Mouse (Mus musculus): ENCODE data around the gene Oas1e. TPM values are rescaled to one million over a fixed set of nuclear protein-coding genes. Genes with fewer than 3 reads are reported as not detected.
"Not testable (repeated sequence)": the region's sequence is repeated elsewhere in the genome, so short reads cannot be mapped to it uniquely, and the experiment has no call there.

Gene Oas1e
- total and polyA plus RNA-seq, 3 experiments = not detected

DNA sequence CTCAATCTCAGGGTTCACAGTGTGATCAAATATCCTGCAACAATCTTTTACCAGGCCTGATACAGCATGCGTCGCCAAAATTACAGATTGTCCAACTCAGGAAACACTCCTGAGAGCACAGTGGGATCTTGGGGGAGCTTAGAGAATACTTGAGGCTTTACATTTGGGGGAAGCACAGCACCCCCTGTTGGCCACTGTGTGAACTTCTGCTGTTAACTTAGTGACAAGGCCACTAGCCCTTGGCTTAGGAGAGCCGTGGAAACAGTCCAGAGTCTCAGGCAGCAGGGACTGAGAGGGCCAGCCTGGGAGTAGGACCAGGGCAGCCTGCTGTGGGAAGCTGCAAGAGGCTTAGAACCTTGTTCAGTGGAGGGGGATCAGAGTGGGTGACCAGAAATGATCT is 20.6 kb upstream of the Oas1e start:
- no peaks in the 10 kb centered on the region for H3K9me3 ChIP-seq (replicated peaks)
- TF ChIP-seq CTCF (IDR thresholded peaks at IDR 0.05; ENCODE audit: low read depth, low read length) = peak; percentile 55
- no peak for TF ChIP-seq TAL1 (conservative IDR thresholded peaks at IDR 0.05; ENCODE audit: low read depth, low read length)
- no peak for ATAC-seq (ENCODE audit: extremely low read depth, insufficient number of reproducible peaks, low FRiP score, poor library complexity, severe bottlenecking)
- H3K36me3 ChIP-seq (replicated peaks) = peaks cover 62% of the 10 kb centered on the region
- peaks cover 37% of the 10 kb centered on the region for H3K4me1 ChIP-seq (ENCODE audit: insufficient read depth, low read depth, low read length)
- H3K4me3 ChIP-seq (ENCODE audit: low read depth, low read length) = no peak overlapping the region
- no peak for DNase-seq (ENCODE audit: low spot score)
- no peaks in the 10 kb centered on the region for H3K27me3 ChIP-seq (ENCODE audit: insufficient read depth, low read length)

DNA sequence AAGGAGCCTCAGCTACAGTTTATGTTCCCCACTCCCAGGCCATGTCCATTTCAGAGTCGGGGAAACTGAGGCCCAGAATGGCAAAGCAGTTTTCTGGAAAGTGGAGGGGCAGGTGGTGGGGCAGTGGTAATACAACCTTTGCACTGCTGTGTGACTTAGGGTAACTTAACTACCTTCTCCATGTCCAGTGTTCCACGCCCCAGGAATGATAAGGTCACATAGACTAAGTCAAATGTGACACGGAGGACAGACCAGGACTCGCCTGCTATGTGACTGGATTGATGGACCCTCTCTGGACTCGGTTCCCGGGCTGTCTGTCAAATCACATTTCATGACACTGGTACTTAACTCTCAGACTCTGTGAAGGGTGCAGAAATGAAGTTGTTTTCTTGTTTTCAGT is 17.7 kb upstream of the Oas1e start:
- Histone ChIP-seq H3K4me1 (ENCODE audit: insufficient read depth, low read depth, low read length) (peaks cover 48% of the 10 kb centered on the region), H3K36me3 (replicated peaks) (peaks cover 41% of the 10 kb centered on the region), H3K4me3 (ENCODE audit: low read depth, low read length) (peak overlapping the region; percentile 77), H3K9me3 (replicated peaks) (no peaks in the 10 kb centered on the region), H3K27me3 (ENCODE audit: insufficient read depth, low read length) (no peaks in the 10 kb centered on the region; the same call in 1 of the 2 replicates)
- DNase-seq (ENCODE audit: low spot score) (no peak), ATAC-seq (ENCODE audit: extremely low read depth, insufficient number of reproducible peaks, low FRiP score, poor library complexity, severe bottlenecking) (no peak)
- no peak for TF ChIP-seq GATA1 (IDR thresholded peaks at IDR 0.05; ENCODE audit: borderline replicate concordance, low read length)
- no peak for TF ChIP-seq GATA2 (IDR thresholded peaks at IDR 0.05; ENCODE audit: borderline replicate concordance, low read depth, low read length)
- no peak for TF ChIP-seq CTCF (IDR thresholded peaks at IDR 0.05; ENCODE audit: low read depth, low read length)
- no peak for TF ChIP-seq POLR2AphosphoS5 (IDR thresholded peaks at IDR 0.05; ENCODE audit: insufficient replicate concordance, low read depth, low read length)
- no peak for TF ChIP-seq TAL1 (conservative IDR thresholded peaks at IDR 0.05; ENCODE audit: low read depth, low read length)

DNA sequence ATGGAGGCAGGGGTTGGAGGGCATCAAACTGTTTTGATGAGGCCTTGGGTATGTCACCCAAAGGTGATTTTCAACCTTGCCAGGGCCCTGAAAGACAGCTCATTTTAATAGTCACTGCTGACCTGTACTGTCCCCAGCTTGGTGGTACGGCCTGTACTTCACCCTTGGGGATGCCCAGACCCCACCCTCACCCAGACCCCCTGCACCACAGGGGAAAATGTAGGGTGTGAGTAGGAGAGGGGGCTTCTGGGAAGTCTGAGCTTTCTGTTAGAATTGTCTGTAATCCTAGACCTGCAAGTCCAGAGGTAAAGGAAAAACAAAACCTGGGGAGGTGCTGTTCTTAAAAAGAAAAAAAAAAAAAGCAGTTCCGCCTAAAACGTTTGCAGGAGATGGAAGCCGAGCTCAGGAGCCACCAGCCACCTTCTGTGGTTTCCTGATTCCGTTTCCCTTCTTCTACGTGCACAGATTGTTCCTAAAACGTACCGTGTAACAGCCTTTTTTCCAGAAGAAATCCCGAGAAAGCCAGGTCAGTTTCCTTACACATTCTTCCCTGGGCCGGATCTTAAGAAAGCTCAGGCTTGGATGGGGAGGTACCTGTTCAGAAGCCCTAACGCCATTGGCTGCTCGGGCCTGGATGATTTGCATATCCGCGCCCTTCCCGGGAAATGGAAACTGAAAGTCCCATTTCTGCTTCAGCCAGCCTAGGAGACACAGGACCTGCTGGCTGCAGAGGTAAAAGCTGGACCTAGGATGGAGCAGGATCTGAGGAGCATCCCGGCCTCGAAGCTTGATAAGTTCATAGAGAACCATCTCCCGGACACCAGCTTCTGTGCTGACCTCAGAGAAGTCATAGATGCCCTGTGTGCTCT is 16.9 kb upstream of the Oas1e start, which contains the start of gene Oas1c:
Gene Oas1c (minus strand): TSS at position 564 of the 869 bp plus-strand sequence.
- H3K4me3 ChIP-seq (ENCODE audit: low read depth, low read length) = peak within 1 kb of the TSS; percentile 77
- H3K9me3 ChIP-seq (replicated peaks) = no peaks in the 10 kb centered on the region
- H3K36me3 ChIP-seq (replicated peaks) = peaks cover 35% of the 10 kb centered on the region
- no peaks in the 10 kb centered on the region; the same call in 1 of the 2 replicates for H3K27me3 ChIP-seq (ENCODE audit: insufficient read depth, low read length)
- TF ChIP-seq GATA1 (IDR thresholded peaks at IDR 0.05; ENCODE audit: borderline replicate concordance, low read length) (no peak), TAL1 (conservative IDR thresholded peaks at IDR 0.05; ENCODE audit: low read depth, low read length) (no peak), GATA2 (IDR thresholded peaks at IDR 0.05; ENCODE audit: borderline replicate concordance, low read depth, low read length) (no peak), POLR2AphosphoS5 (IDR thresholded peaks at IDR 0.05; ENCODE audit: insufficient replicate concordance, low read depth, low read length) (no peak), CTCF (IDR thresholded peaks at IDR 0.05; ENCODE audit: low read depth, low read length) (no peak)
- peaks cover 46% of the 10 kb centered on the region for H3K4me1 ChIP-seq (ENCODE audit: insufficient read depth, low read depth, low read length)
- peak; percentile 95 for DNase-seq (ENCODE audit: low spot score)
- peak; percentile 95 for ATAC-seq (ENCODE audit: extremely low read depth, insufficient number of reproducible peaks, low FRiP score, poor library complexity, severe bottlenecking)

DNA sequence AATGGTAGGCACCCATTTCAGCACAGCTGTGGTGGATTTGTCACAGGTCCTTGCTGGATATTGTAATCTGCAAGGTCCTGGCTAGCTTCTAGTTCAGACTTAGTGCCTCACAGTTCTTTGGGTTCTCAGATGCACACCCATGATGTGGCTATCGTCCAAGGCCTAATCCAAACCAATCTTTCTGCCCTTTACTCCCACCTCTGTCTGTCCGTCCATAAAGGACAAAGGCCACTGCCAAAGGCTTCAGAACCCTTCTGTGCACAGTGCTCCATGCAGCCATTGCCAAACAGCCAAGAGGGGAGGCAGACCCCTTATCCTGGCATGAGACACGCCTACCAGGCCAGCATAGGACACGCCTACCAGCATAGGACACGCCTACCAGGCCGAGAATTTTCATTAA is 13.8 kb upstream of the Oas1e start:
- H3K4me3 ChIP-seq (ENCODE audit: low read depth, low read length) = no peak overlapping the region
- peaks cover 5% of the 10 kb centered on the region for H3K36me3 ChIP-seq (replicated peaks)
- ATAC-seq (ENCODE audit: extremely low read depth, insufficient number of reproducible peaks, low FRiP score, poor library complexity, severe bottlenecking) (no peak), DNase-seq (ENCODE audit: low spot score) (no peak)
- H3K9me3 ChIP-seq (replicated peaks) = no peaks in the 10 kb centered on the region
- peaks cover 37% of the 10 kb centered on the region for H3K4me1 ChIP-seq (ENCODE audit: insufficient read depth, low read depth, low read length)
- H3K27me3 ChIP-seq (ENCODE audit: insufficient read depth, low read length) = no peaks in the 10 kb centered on the region; the same call in 1 of the 2 replicates
- TF ChIP-seq TAL1 (conservative IDR thresholded peaks at IDR 0.05; ENCODE audit: low read depth, low read length) (no peak), GATA1 (IDR thresholded peaks at IDR 0.05; ENCODE audit: borderline replicate concordance, low read length) (no peak), GATA2 (IDR thresholded peaks at IDR 0.05; ENCODE audit: borderline replicate concordance, low read depth, low read length) (no peak), CTCF (IDR thresholded peaks at IDR 0.05; ENCODE audit: low read depth, low read length) (no peak), POLR2AphosphoS5 (IDR thresholded peaks at IDR 0.05; ENCODE audit: insufficient replicate concordance, low read depth, low read length) (no peak)

DNA sequence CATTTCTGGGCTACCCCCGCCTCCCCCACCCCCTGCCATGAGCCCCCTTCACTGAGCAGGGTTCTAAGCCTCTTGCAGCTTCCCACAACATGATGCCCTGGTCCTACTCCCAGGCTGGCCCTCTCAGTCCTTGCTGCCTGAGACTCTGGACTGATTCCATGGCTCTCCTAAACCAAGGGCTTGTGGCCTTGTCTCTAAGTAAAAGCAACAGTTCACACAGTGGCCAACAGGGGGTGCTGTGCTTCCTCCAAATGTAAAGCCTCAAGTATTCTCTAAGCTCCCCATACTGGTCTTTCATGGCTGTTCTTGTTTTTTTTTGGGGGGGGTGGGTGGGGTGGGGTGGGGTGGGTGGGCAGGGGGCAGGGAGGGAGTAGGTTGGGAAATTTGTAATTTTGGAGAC is 11.1 kb upstream of the Oas1e start:
- no peak for DNase-seq (ENCODE audit: low spot score)
- H3K9me3 ChIP-seq (replicated peaks) = no peaks in the 10 kb centered on the region
- H3K4me3 ChIP-seq (ENCODE audit: low read depth, low read length) = no peak overlapping the region
- ATAC-seq (ENCODE audit: extremely low read depth, insufficient number of reproducible peaks, low FRiP score, poor library complexity, severe bottlenecking) = no peak; the same call in 1 of the 2 replicates
- H3K36me3 ChIP-seq (replicated peaks) = peaks cover under 1% of the 10 kb centered on the region
- TF ChIP-seq GATA1 (IDR thresholded peaks at IDR 0.05; ENCODE audit: borderline replicate concordance, low read length) = no peak
- TF ChIP-seq CTCF (IDR thresholded peaks at IDR 0.05; ENCODE audit: low read depth, low read length) = peak; percentile 45
- peaks cover 15% of the 10 kb centered on the region for H3K4me1 ChIP-seq (ENCODE audit: insufficient read depth, low read depth, low read length)
- no peaks in the 10 kb centered on the region; the same call in 1 of the 2 replicates for H3K27me3 ChIP-seq (ENCODE audit: insufficient read depth, low read length)

DNA sequence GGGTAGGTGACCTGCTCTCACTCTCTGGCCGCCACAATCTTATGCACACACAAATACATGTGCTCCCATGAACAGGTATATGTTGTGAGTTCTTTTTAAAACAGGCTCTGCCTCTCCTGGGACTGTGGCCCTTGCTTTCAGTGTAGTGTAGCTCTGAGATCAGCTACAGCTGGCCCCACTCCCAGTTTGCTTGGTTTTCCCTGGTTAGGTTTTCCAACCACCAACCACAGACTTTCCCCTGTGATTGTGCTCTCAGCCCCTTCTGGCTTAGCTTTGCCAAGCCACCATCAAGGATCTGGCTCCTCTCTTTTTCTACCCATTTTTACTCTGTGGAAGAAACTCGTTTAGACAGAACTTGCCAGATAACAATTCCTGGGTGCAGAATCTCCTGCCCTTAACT is 8.3 kb upstream of the Oas1e start:
- no peaks in the 10 kb centered on the region for H3K4me1 ChIP-seq (ENCODE audit: insufficient read depth, low read depth, low read length)
- peaks cover 2% of the 10 kb centered on the region; the same call in 1 of the 2 replicates for H3K27me3 ChIP-seq (ENCODE audit: insufficient read depth, low read length)
- peaks cover 3% of the 10 kb centered on the region for H3K36me3 ChIP-seq (replicated peaks)
- no peak overlapping the region for H3K4me3 ChIP-seq (ENCODE audit: low read depth, low read length)
- TF ChIP-seq CTCF (IDR thresholded peaks at IDR 0.05; ENCODE audit: low read depth, low read length) = no peak
- no peak for TF ChIP-seq GATA2 (IDR thresholded peaks at IDR 0.05; ENCODE audit: borderline replicate concordance, low read depth, low read length)
- TF ChIP-seq TAL1 (conservative IDR thresholded peaks at IDR 0.05; ENCODE audit: low read depth, low read length) = no peak
- TF ChIP-seq GATA1 (IDR thresholded peaks at IDR 0.05; ENCODE audit: borderline replicate concordance, low read length) = no peak
- TF ChIP-seq POLR2AphosphoS5 (IDR thresholded peaks at IDR 0.05; ENCODE audit: insufficient replicate concordance, low read depth, low read length) = no peak
- no peak for DNase-seq (ENCODE audit: low spot score)
- no peaks in the 10 kb centered on the region for H3K9me3 ChIP-seq (replicated peaks)
- no peak for ATAC-seq (ENCODE audit: extremely low read depth, insufficient number of reproducible peaks, low FRiP score, poor library complexity, severe bottlenecking)

DNA sequence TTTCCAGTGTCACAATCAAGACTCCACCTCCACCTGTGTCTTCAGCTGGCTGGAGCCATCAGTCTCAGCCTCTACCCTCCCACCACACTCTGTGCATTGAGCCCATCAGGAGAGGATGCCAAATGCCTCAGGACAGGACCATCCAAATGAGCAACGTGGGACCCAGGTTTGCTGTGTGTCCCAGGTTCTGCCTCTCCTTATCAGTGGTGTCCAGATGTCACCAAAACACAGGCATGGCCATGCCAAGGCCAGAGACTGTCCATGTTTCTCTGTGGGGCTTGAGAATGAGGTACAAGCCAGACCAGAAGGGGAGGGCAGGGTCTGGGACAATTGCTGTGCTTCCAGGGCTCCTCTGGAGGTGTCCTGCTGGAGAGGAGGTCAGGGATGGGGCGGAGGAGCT is 3.6 kb upstream of the Oas1e start:
- not testable (repeated sequence) for H3K4me1 ChIP-seq (ENCODE audit: insufficient read depth, low read depth, low read length); H3K36me3 ChIP-seq (replicated peaks); ATAC-seq (ENCODE audit: extremely low read depth, insufficient number of reproducible peaks, low FRiP score, poor library complexity, severe bottlenecking); H3K4me3 ChIP-seq (ENCODE audit: low read depth, low read length); DNase-seq (ENCODE audit: low spot score); H3K27me3 ChIP-seq (ENCODE audit: insufficient read depth, low read length); H3K9me3 ChIP-seq (replicated peaks)

DNA sequence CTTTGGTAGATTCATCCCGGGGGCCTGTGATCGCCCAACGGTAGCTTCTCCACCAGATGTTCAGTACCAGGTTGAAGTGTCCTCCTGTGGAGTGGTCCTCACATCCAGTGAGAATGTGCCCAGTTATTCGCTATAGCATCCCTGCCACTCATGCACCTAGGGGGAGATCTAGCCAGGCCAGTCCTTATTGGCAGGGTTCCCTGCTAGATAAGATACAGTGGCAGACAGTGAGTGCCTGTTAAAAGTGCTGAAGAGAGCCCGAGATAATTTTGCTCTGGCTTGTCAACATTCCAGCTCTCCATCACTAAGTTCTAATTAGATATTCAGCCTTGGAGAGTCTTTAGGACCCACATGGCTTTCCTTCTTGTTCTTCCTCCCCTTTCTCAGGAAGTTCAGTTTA is 2.8 kb upstream of the Oas1e start:
- DNase-seq (ENCODE audit: low spot score); H3K27me3 ChIP-seq (ENCODE audit: insufficient read depth, low read length); H3K4me3 ChIP-seq (ENCODE audit: low read depth, low read length); H3K36me3 ChIP-seq (replicated peaks); H3K9me3 ChIP-seq (replicated peaks); H3K4me1 ChIP-seq (ENCODE audit: insufficient read depth, low read depth, low read length); ATAC-seq (ENCODE audit: extremely low read depth, insufficient number of reproducible peaks, low FRiP score, poor library complexity, severe bottlenecking): not testable (repeated sequence)

All from G1E (cell line).